Mouse (Mus musculus) layer of hippocampus, adult 18-20 months (tissue): Measurements from ENCODE around the gene St3gal4. TPM values are rescaled to one million over a fixed set of nuclear protein-coding genes. Genes with fewer than 3 reads are reported as not detected.

ENCODE experiments used
- DNase-seq, 2 experiments: peaks; one replicate each; pipeline ENCODE4 v3.0.0; 2022; ENCODE audit warnings: low spot score in 2 of 2
- total RNA-seq, 2 experiments: library from RNA; stranded (reverse); gene quantifications; 2 replicates each; pipeline ENCODE4 v1.2.3; 2021

The St3gal4 gene
- total RNA-seq, 2 experiments from 2014 or later = 26.8 to 31.0 TPM

GRCm38 (mm10) chr9:35107396-35107795 lies 11.7 kb downstream of the St3gal4 start:
- DNase-seq = no peak

GRCm38 (mm10) chr9:35105884-35106880 lies 12.9 kb downstream of the St3gal4 start:
- no peak for DNase-seq

GRCm38 (mm10) chr9:35105438-35105837 lies 13.6 kb downstream of the St3gal4 start:
- no peak for DNase-seq

- DNase-seq = no peak
Observed at GRCm38 (mm10) chr9:35104711-35105110, 14.4 kb downstream of the St3gal4 start.

GRCm38 (mm10) chr9:35098762-35099161 lies 20.3 kb downstream of the St3gal4 start:
- DNase-seq = peak in 1 of 2 experiments; percentile 0

- DNase-seq = peak in 1 of 2 experiments; percentile 0
Observed at GRCm38 (mm10) chr9:35097901-35098300, 21.2 kb downstream of the St3gal4 start.

- no peak for DNase-seq
Observed at GRCm38 (mm10) chr9:35095726-35096125, 23.3 kb downstream of the St3gal4 start.

GRCm38 (mm10) chr9:35093350-35093749 lies 25.7 kb downstream of the St3gal4 start:
- no peak for DNase-seq

- DNase-seq = no peak
Observed at GRCm38 (mm10) chr9:35092904-35093303, 26.2 kb downstream of the St3gal4 start.

GRCm38 (mm10) chr9:35061446-35061845 lies 57.6 kb downstream of the St3gal4 start:
- no peak for DNase-seq

GRCm38 (mm10) chr9:35059881-35060280 lies 59.2 kb downstream of the St3gal4 start:
- DNase-seq = no peak

- DNase-seq = no peak
Observed at GRCm38 (mm10) chr9:35058596-35059354, 60.3 kb downstream of the St3gal4 start.

- no peak for DNase-seq
Observed at GRCm38 (mm10) chr9:35058186-35058585, 60.9 kb downstream of the St3gal4 start.

GRCm38 (mm10) chr9:35057631-35058030 lies 61.4 kb downstream of the St3gal4 start:
- DNase-seq = no peak

- DNase-seq = no peak
Observed at GRCm38 (mm10) chr9:35056611-35057010, 62.5 kb downstream of the St3gal4 start.

- no peak for DNase-seq
Observed at GRCm38 (mm10) chr9:35055528-35056330, 63.3 kb downstream of the St3gal4 start.

GRCm38 (mm10) chr9:35053669-35054068 lies 65.4 kb downstream of the St3gal4 start:
- no peak for DNase-seq

- no peak for DNase-seq
Observed at GRCm38 (mm10) chr9:35053081-35053480, 66.0 kb downstream of the St3gal4 start.

- no peak for DNase-seq
Observed at GRCm38 (mm10) chr9:35052671-35053070, 66.4 kb downstream of the St3gal4 start.

GRCm38 (mm10) chr9:35051666-35052065 lies 67.4 kb downstream of the St3gal4 start:
- no peak for DNase-seq
